10 mouse cellular contexts compared by ENCODE assay signal in genomic region chr5:45323500-45323899, GRCm38 (mm10).
DNase-seq lines count a peak whose midpoint lies in the region; ATAC-seq lines count a peak whose summit lies in the region.
"Had no signal": no experiment of that assay in that cellular context is flagged by ENCODE, and none has a peak within 500 bp of the region (broad histone marks: within the 10 kb centered on the region; RNA-seq: fewer than 3 reads in every experiment).

No protein-coding gene starts in this region.

- peak; percentile 13 for DNase-seq in liver
- peak; percentile 12 for DNase-seq in adrenal gland, postnatal 14 days
- DNase-seq in kidney, adult 8-10 months = peak; percentile 21 to 54
- DNase-seq in left cerebral cortex, adult 9 months (ENCODE audit: low spot score in 2 of 2) = no peak
- no peak for DNase-seq in c-Kit-positive CD71-positive TER-119-positive erythroid progenitor cells, embryonic 14.5 days (ENCODE audit: low spot score)
- DNase-seq: cerebellum, adult 9-11 months had no signal

- no peak overlapping the region for H3K4me3 ChIP-seq in liver, embryonic 12.5 days
- H3K4me3 ChIP-seq: hindbrain, embryonic 10.5 days; layer of hippocampus, adult 2 months had no signal

- WGBS in liver, embryonic 12.5 days (ENCODE audit: insufficient replicate concordance) = 44% methylated on average over 4 of the region's 4 CpGs

- H3K36me3 ChIP-seq in liver, embryonic 12.5 days = no peaks in the 10 kb centered on the region
- H3K36me3 ChIP-seq: hindbrain, embryonic 10.5 days had no signal

- no peaks in the 10 kb centered on the region for H3K27me3 ChIP-seq in liver, embryonic 12.5 days (replicated peaks)

- H3K9ac ChIP-seq in liver, embryonic 12.5 days = no peak overlapping the region

- ATAC-seq in liver, embryonic 12.5 days = no peak
- ATAC-seq in megakaryocyte, adult 5-6 weeks (ENCODE audit: poor library complexity, severe bottlenecking) = peak; percentile 89

- H3K27ac ChIP-seq in liver, embryonic 12.5 days = no peak overlapping the region
- H3K27ac ChIP-seq: hindbrain, embryonic 10.5 days; layer of hippocampus, adult 2 months had no signal

- H3K9me3 ChIP-seq in liver, embryonic 12.5 days (replicated peaks) = no peaks in the 10 kb centered on the region
- H3K9me3 ChIP-seq: hindbrain, embryonic 10.5 days had no signal

- no peaks in the 10 kb centered on the region for H3K4me1 ChIP-seq in liver, embryonic 12.5 days
- H3K4me1 ChIP-seq: hindbrain, embryonic 10.5 days had no signal

- H3K4me2 ChIP-seq in liver, embryonic 12.5 days = no peak overlapping the region

Comparison
In these comparisons a context has a peak if more than half of its experiments do, and no peak if none do; other contexts are left out.
1. DNase-seq: peak in liver (single experiment), adrenal gland, postnatal 14 days (single experiment) and kidney, adult 8-10 months (2 of 2); none in left cerebral cortex, adult 9 months (0 of 2) and c-Kit-positive CD71-positive TER-119-positive erythroid progenitor cells, embryonic 14.5 days (single experiment).